Mouse (Mus musculus): Measurements from ENCODE around the gene Chmp4b. TPM values are rescaled to one million over a fixed set of nuclear protein-coding genes. Genes with fewer than 3 reads are reported as not detected.

Chmp4b gene
- total and polyA plus RNA-seq, 2 experiments from 2014 or later, result 20.1 to 80.7 TPM

DNA sequence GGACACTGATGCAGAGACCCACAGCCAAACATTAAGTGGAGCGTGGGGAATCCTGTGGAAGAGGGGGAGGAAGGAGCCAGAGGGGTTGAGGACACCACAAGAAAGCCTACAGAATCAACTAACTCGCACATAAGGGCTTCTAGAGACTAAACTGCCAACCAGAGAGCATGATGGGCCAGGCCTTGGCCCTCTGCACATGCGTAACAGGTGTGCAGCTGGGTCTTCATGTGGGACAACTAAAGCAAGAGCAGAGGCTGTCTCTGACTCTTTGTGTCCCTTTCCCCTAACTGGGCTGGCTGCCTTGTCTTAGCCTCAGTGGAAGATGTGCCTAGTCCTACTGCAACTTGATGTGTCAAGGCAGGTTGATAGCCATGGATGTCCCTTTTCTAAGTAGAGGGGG is 34.4 kb upstream of the Chmp4b start:
- Histone ChIP-seq H3K27ac (ENCODE audit: low read depth) (peak overlapping the region; percentile 22; the same call in 1 of the 2 replicates), H3K4me3 (ENCODE audit: low read depth, low read length) (no peak overlapping the region), H3K4me1 (ENCODE audit: control insufficient read depth, insufficient read depth) (peaks cover 4% of the 10 kb centered on the region; the same call in 1 of the 2 replicates), H3K36me3 (replicated peaks; ENCODE audit: control insufficient read depth, insufficient read depth, low read length) (0 out of 2 replicates have a peak, but pooled peaks cover 3% of the 10 kb centered on the region), H3K9me3 (replicated peaks; ENCODE audit: control insufficient read depth, low read length) (no peaks in the 10 kb centered on the region), H3K4me2 (ENCODE audit: low read depth, low read length) (no peak overlapping the region), H3K9ac (replicated peaks; ENCODE audit: low read depth, low read length) (no peak overlapping the region), H3K27me3 (ENCODE audit: control insufficient read depth, insufficient read depth, low read length) (no peaks in the 10 kb centered on the region)
- 80% methylated on average over 3 of the region's 3 CpGs for WGBS
- TF ChIP-seq EP300 (IDR thresholded peaks at IDR 0.05; ENCODE audit: low read depth) (no peak), CTCF (IDR thresholded peaks at IDR 0.05; ENCODE audit: low read depth) (no peak)
- ATAC-seq (ENCODE audit: insufficient read depth, low read depth) (no peak), DNase-seq (ENCODE audit: low spot score) (no peak)

DNA sequence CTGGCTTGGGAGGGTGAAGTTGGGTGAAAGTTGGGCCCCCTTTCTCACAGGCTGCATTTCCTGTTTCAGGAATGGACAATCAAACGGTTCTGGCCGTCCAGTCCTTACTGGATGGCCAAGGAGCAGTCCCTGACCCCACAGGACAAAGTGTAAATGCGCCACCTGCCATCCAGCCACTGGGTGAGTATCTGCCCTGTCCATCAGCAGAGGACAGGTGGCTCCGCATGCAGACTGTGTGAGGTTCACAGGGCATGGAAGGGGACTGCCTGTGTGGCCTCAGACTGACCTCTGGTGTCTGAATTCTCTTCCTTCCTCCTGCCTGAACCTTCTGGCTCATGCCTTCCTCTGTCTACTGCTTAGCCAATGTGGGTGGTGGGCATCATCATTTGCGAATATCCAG is 29.8 kb upstream of the Chmp4b start:
- no peak; the same call in 1 of the 2 replicates for TF ChIP-seq CTCF (IDR thresholded peaks at IDR 0.05; ENCODE audit: low read depth)
- no peak for TF ChIP-seq EP300 (IDR thresholded peaks at IDR 0.05; ENCODE audit: low read depth)
- no peak overlapping the region for H3K4me3 ChIP-seq (ENCODE audit: low read depth, low read length)
- ATAC-seq (ENCODE audit: insufficient read depth, low read depth) (no peak), DNase-seq (ENCODE audit: low spot score) (no peak)
- no peak overlapping the region for H3K27ac ChIP-seq (ENCODE audit: low read depth)
- no peaks in the 10 kb centered on the region for H3K4me1 ChIP-seq (ENCODE audit: control insufficient read depth, insufficient read depth)
- peaks cover 17% of the 10 kb centered on the region for H3K36me3 ChIP-seq (replicated peaks; ENCODE audit: control insufficient read depth, insufficient read depth, low read length)
- no peaks in the 10 kb centered on the region for H3K27me3 ChIP-seq (ENCODE audit: control insufficient read depth, insufficient read depth, low read length)
- H3K9ac ChIP-seq (replicated peaks; ENCODE audit: low read depth, low read length), result no peak overlapping the region
- no peaks in the 10 kb centered on the region for H3K9me3 ChIP-seq (replicated peaks; ENCODE audit: control insufficient read depth, low read length)
- 64% methylated on average over 5 of the region's 5 CpGs for WGBS
- no peak overlapping the region for H3K4me2 ChIP-seq (ENCODE audit: low read depth, low read length)

- ATAC-seq (ENCODE audit: insufficient read depth, low read depth) (no peak), DNase-seq (ENCODE audit: low spot score) (no peak)
- TF ChIP-seq CTCF (IDR thresholded peaks at IDR 0.05; ENCODE audit: low read depth) (no peak), EP300 (IDR thresholded peaks at IDR 0.05; ENCODE audit: low read depth) (no peak)
Measured at GRCm38 (mm10) chr2:154624137-154624536, 27.4 kb upstream of the Chmp4b start.

DNA sequence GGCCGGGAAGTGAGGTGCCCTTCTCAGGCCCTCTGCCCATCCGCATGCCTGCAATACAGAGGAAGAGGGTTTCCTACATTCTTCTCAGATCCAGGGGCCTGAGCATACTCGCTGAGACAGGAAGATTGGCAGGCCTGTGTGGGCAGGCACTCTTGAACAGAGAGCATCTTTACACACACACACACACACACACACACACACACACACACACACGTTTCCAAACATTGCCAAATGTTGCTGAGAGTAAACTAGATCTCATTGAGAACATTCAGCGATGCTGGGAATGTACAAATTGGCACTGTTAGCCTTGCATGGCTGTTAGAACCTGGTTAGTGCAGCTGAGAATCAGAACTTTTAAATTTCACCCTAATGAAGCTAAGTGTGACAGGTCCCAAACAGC is 21.0 kb upstream of the Chmp4b start:
- no peak for ATAC-seq (ENCODE audit: insufficient read depth, low read depth)
- Histone ChIP-seq H3K9me3 (replicated peaks; ENCODE audit: control insufficient read depth, low read length) (no peaks in the 10 kb centered on the region), H3K27me3 (ENCODE audit: control insufficient read depth, insufficient read depth, low read length) (no peaks in the 10 kb centered on the region), H3K4me2 (ENCODE audit: low read depth, low read length) (no peak overlapping the region), H3K36me3 (replicated peaks; ENCODE audit: control insufficient read depth, insufficient read depth, low read length) (peaks cover 40% of the 10 kb centered on the region), H3K4me3 (ENCODE audit: low read depth, low read length) (no peak overlapping the region), H3K9ac (replicated peaks; ENCODE audit: low read depth, low read length) (no peak overlapping the region), H3K27ac (ENCODE audit: low read depth) (no peak overlapping the region), H3K4me1 (ENCODE audit: control insufficient read depth, insufficient read depth) (no peaks in the 10 kb centered on the region)
- no peak for TF ChIP-seq EP300 (IDR thresholded peaks at IDR 0.05; ENCODE audit: low read depth)
- TF ChIP-seq CTCF (IDR thresholded peaks at IDR 0.05; ENCODE audit: low read depth), result no peak
- WGBS, result 81% methylated on average over 5 of the region's 5 CpGs
- no peak for DNase-seq (ENCODE audit: low spot score)

More at GRCm38 (mm10) chr2:154624137-154624536, 27.4 kb upstream of the Chmp4b start:
- Histone ChIP-seq H3K27ac (ENCODE audit: low read depth) (no peak overlapping the region), H3K36me3 (replicated peaks; ENCODE audit: control insufficient read depth, insufficient read depth, low read length) (peaks cover 21% of the 10 kb centered on the region), H3K4me1 (ENCODE audit: control insufficient read depth, insufficient read depth) (no peaks in the 10 kb centered on the region), H3K9ac (replicated peaks; ENCODE audit: low read depth, low read length) (no peak overlapping the region), H3K4me3 (ENCODE audit: low read depth, low read length) (no peak overlapping the region), H3K27me3 (ENCODE audit: control insufficient read depth, insufficient read depth, low read length) (no peaks in the 10 kb centered on the region), H3K4me2 (ENCODE audit: low read depth, low read length) (no peak overlapping the region), H3K9me3 (replicated peaks; ENCODE audit: control insufficient read depth, low read length) (no peaks in the 10 kb centered on the region)

DNA sequence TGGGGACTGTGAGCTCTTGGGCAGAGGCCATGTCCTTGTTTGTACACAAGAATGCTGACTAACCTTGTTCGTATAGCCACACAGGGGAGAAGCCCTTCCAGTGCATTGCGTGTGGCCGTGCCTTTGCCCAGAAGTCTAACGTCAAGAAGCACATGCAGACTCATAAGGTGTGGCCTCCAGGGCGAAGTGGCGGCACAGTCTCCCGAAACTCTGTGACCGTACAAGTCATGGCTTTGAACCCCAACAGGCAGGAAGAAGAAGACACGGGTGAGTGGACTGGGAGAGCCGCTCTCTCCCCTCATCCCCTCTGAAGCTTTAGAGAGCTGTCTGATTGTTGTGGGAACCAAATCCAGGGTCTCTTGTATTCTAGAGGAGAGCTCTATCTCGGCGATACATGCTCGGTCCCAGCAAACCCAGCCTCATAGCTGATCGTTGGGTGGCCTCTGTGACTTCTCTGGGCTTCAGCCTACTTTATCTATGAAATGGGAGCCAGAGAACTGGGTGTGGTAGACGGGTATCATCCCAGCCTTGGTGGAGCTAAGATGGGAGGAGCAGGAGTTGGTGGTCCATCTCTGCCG is 19.2 kb upstream of the Chmp4b start:
- Histone ChIP-seq H3K27me3 (ENCODE audit: control insufficient read depth, insufficient read depth, low read length) (no peaks in the 10 kb centered on the region), H3K4me3 (ENCODE audit: low read depth, low read length) (no peak overlapping the region), H3K9ac (replicated peaks; ENCODE audit: low read depth, low read length) (no peak overlapping the region), H3K4me2 (ENCODE audit: low read depth, low read length) (no peak overlapping the region), H3K27ac (ENCODE audit: low read depth) (no peak overlapping the region), H3K36me3 (replicated peaks; ENCODE audit: control insufficient read depth, insufficient read depth, low read length) (peaks cover 46% of the 10 kb centered on the region), H3K4me1 (ENCODE audit: control insufficient read depth, insufficient read depth) (no peaks in the 10 kb centered on the region), H3K9me3 (replicated peaks; ENCODE audit: control insufficient read depth, low read length) (no peaks in the 10 kb centered on the region)
- no peak for TF ChIP-seq EP300 (IDR thresholded peaks at IDR 0.05; ENCODE audit: low read depth)
- TF ChIP-seq CTCF (IDR thresholded peaks at IDR 0.05; ENCODE audit: low read depth), result no peak
- 88% methylated on average over 16 of the region's 16 CpGs for WGBS
- DNase-seq (ENCODE audit: low spot score) (no peak), ATAC-seq (ENCODE audit: insufficient read depth, low read depth) (no peak)

All from heart, postnatal 0 days (tissue).